Mouse (Mus musculus) skeletal muscle tissue, adult 2 months (tissue): ENCODE results near the gene Nlgn3.

Source experiments
- DNase-seq: peaks from one replicate; pipeline ENCODE4 v3.0.0-alpha.2; 2012; ENCODE audit warnings: low read depth, low spot score

Nlgn3 gene

DNA sequence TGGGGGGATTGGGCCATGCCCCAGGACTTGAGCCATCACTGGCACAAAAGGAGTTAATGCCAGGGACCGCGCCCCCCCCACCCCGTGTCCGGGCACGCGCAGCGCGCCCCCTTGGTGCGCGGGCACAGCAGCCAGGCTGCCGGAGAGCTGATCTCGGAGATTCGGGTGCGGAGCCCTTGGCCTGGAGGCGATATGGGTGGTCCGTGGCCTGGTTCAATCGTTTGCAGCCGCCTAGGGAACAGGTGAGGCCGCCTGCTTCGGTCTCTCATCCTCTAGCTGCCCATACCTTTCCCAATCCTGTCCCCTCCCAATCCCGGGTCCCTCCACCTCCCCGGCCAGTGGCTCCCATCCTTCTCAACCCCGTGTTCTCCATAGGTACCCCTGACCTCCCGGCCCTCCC, at the start of gene Nlgn3:
TSS of gene Nlgn3 (plus strand) at position 114 of the 400 bp plus-strand sequence.
- no peak for DNase-seq

DNA sequence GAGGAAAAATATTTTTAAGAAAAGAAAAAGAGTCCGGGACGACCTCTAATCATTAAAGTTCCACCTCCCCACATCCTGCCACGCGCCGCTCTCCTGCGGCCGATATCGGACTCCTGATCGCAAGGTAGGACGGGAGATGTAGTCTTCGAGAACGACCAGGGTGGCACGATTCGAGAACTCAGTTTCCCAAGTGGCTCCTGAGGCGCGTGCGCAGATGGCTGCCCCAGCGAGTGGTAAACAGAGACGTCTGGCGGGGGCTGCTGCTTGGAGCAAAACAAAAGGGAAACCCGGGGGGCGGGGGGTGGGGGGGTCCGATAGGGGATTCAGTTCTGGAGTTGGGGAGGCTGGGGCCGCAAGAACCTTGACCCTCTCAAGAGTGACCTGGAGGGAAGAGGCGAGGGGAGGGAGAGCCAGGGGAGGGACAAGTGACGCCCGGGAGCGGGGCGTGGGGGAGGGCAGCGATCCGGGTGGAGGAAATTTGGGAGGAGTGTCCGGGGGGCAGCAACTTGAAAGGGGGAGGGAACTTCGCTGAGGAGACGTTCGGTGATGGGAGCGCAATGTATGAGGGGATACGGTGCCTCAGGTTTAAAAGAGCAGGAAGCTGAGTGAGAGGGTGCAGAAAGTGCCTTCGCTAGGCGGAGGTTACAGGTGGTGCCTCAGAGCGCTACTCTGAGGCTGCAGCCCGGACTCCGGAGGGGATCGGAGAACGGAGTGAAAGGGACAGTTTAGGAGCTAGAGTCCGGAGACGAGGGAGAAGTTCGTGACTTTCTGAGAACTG, 44.8 kb upstream of the Nlgn3 start, which contains the start of gene Foxo4:
TSS of gene Foxo4 (plus strand) at position 577 of the 778 bp plus-strand sequence.
- DNase-seq, result peak; percentile 87

DNA sequence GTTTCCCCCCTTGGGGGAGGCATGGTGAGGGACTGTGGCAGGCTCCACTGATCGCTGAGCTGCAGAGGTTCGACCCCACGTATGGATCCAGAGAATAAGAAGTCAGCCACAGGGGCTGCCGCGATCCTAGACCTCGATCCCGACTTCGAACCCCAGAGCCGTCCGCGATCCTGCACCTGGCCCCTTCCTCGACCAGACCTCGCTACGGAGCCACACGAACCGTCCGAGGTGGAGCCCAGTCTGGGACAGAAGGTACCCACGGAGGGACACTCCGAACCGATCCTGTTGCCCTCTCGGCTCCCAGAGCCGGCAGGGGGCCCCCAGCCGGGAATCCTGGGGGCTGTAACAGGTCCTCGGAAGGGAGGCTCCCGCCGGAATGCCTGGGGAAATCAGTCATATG, 44.2 kb upstream of the Nlgn3 start:
- no peak for DNase-seq

DNA sequence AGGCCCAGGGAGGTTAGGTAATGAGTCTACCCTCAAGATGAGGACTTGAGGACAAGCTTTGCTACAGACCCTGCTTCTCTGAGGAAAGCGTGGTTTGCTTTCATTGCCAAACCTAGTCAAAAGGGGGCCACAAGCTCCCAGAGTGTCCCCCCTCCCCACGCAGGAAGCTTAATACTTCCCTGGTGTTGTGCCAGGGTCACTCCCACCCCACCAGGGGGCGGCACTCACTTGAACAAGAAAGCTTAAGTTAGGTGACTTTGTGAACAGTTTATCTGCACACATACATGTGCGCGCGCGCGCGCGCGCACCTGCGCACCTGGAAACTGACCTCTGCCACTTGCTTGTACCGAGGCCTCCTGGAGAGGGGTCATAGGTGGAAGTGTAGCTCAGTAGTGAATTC, 42.4 kb upstream of the Nlgn3 start:
- DNase-seq, result no peak

DNA sequence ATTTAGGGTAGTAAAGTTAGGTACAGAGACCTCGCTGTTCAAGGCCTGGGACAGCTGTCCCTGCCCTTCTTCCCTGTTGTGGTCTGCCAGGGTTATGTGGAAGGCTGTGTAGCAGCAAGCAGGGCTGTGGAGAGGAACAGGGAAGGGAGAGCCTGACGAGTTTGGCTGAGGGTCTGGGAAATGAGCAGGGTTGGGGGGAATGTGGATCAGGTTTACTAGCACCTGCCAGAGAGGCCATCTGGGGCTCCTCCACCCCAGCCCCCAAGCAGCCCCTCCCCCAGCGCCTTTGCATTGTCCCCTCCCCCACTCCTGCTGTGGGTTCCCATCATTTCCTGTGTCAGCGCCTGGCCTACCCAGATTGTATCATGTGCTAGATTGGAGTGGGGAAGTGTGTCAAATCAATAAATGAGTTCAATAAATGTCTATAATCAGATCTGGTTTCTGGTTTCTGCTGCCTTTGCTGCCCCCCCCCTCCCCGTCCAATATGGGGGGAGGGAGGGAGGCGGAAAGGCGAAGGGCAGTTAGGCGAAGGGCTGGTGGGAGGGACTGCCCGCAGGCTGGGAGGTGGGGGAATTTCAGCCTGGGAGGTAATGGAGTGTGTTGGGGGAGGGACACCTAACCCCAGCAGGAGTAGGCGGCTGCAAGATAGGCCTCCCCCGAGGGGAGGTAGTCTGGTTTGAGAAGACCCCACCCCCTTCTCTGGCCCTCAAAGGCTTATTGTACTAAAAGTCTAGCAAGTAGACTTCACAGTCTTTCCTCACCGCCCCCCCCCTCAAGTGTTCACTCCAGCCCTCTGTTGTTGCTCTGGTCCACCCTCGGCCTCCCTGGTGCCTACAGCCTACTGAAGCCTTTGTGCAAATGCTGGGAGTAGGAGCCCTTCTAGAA, 38.3 kb upstream of the Nlgn3 start:
- no peak for DNase-seq

DNA sequence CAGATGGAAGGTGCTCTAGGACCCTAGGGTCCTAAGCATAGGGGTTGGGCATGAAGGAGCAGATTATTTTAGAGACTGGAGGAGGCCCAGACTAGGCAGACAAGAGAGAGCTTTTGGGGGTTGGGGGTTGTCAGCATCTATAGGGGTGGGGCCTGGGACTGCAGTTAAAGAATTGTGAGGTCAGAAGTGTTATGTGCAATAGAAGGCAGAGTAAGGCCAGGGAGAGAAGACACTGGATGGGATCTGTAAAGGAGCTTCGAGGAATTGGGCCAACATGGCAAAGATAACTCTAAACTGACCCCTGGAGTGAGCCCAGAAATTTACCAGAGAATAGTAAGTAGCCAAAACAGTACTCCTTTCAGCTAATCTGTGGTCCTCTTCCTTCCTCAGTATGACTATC, 35.1 kb upstream of the Nlgn3 start, which contains the start of gene Gm614:
TSS of gene Gm614 (minus strand) at position 101 of the 400 bp plus-strand sequence.
- no peak for DNase-seq

DNA sequence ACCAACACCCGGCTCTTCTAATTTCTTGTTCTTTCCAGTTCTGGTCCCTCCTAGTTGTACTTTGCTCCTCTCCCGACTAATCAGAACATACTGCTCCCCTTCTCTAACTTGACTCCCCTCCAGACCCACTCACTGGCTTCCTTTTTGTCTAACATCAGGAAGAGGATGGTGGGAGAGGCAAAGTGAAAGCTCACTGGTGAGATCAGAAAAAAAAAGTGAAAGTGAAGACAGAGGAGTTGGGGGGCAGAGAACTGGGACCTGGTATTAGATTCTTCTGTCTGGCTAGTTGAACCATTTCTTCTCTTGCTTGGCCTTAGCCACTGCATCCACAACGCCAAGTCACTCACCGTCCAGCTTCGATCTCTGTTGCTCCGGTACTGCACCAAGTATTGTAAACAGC, 32.3 kb upstream of the Nlgn3 start:
- no peak for DNase-seq

DNA sequence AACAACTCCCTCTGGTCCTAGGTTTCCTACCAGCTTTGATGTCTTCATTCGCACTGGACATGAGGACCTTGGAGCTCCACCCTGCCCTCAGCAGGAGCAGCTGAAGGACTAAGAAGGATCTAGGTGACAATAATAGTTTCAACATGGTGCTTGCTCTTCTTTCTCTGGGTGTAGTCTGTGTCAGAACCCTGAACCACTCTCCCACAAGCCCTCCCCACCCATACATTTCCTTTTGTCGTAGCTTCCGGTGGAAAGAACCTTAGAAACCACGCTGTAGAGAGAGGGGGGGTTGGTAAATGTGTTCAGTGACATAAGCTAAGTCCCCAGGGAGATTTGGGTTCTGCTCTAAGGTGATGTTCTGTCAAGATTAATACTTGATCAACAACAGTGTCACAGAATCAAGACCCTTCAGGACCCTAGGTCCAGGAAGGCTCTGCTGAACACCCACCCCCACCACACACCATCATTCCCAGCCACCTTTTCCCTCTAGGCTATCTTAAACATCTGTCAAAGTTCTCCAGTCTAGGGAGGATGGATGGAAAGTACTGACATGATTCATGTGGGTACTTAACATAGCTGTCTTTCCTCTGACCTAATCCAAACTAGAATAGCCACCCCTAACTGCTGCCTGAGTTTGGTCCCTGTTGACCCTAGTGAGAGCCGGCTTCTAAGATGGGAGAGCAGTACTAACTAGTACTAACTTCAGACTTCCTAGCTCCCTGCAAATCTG, 30.8 kb upstream of the Nlgn3 start, which contains the start of gene Il2rg:
TSS of gene Il2rg (minus strand) at position 231 of the 730 bp plus-strand sequence.
- DNase-seq, result no peak

DNA sequence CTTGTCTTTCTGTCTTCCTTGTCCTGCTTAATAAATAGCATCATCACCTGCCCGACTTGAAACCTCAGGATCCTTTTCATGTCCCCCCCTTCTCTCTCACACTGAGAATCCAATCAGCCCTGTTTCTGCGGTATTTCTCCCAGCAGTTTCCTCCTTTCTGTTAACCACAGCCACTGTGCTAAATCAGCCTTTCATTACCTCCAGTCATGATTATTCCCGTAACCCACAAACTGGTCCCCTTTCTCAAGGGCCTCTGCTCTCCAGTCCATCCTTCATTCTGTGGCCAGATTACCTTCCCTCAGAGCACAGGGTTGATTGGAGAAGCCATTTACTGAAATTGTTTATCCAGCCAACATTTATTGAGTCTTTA, 30.2 kb upstream of the Nlgn3 start, which contains the start of gene Gm20489:
TSS of gene Gm20489 (minus strand) at position 269 of the 370 bp plus-strand sequence.
- DNase-seq, result no peak

DNA sequence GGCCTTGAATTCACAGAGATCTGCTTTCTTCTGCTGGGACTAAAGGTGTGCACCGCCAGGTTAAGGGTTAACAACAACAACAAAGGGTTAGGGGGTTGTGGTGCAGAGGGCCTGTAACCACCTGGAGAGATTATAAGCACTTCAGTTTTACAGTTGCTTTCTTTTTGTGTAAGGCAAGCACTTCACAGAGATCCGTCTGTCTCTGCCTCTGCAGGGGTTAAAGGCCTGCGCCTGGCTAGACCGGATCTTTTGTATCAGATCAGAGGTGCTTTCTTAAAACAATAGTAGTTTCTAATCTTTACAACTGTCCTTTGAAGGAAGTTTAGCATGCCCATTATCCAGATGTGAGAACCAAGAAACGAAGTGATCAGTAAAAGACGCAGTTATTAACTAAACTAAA, 25.6 kb upstream of the Nlgn3 start:
- no peak for DNase-seq

DNA sequence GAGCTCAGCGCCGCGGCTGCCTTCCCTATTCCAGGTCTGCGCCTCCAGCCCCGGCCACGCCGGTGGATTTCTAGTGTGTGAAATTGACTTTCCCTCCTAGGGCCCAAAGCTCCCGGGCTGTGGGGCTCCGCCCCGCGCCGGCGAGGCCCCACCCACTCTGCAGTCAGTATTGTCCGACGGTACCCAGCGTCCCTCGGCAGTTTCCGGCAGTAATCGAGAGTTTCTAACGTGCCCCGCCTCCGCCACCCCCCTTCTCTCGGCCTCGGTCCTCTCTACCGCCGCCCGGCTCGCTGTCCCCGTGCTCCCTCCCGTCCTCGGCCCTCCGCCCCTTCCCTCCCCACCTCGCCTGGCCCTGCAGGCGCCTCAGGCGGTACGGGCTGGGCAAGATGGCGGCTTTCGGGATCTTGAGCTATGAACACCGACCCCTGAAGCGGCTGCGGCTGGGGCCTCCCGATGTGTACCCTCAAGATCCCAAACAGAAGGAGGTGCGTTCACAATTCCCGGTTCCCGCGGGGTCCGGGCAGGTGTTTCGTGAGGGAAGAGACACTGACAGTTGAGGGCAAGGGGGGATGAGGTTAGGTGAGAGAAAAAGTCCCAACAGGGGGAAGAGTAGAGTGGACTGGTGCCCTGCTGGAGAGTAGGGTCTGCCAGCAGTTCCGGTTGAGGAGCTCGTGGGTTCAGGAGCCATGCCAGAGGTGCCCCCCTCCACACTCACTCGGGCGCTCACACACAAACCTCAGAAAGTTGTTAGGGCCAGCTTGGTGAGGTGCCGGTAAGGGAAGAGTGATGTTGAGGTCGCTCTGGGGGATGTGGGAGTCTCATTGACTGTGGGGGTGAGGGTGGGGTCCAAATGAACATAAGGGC, 24.9 kb upstream of the Nlgn3 start, which contains the start of gene Med12:
TSS of gene Med12 (plus strand) at position 156 of the 864 bp plus-strand sequence.
- DNase-seq, result peak; percentile 87

DNA sequence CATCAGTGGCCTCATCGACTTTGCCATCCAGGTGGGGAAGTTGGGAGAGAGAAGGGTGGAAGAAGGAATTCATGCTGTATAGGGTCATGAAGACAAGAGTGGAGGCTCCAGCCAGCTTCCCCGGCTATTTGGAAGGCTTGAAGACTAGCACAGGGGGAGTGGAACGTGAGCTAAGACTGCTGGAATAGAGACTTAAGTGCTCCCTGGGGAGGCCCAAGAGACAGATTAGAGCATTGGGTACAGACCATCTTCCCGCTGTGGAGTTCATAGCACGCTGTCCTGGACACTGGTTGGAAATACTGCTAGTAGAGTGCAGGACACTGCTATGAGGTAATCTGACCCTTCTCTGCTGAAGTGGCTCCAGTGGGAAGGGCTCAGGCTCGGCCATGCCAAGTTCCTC, 16.2 kb upstream of the Nlgn3 start:
- no peak for DNase-seq

DNA sequence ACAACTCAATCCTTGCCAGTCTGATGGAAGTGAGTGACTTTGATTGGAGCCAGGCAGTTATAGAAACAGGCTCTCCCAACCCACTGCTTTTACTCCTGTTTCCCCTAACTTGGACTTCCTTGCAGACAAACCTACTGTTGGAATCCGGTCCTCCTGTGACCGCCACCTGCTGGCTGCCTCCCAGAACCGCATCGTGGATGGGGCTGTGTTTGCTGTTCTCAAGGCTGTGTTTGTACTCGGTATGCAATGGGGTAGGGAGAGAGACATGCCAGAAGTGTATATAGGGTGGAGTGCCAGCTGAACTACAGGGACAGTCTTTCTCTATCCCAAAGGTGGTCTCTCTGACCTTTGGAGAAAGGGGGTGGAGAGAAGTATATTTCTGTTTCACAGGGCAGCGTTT, 13.4 kb upstream of the Nlgn3 start:
- DNase-seq, result no peak

DNA sequence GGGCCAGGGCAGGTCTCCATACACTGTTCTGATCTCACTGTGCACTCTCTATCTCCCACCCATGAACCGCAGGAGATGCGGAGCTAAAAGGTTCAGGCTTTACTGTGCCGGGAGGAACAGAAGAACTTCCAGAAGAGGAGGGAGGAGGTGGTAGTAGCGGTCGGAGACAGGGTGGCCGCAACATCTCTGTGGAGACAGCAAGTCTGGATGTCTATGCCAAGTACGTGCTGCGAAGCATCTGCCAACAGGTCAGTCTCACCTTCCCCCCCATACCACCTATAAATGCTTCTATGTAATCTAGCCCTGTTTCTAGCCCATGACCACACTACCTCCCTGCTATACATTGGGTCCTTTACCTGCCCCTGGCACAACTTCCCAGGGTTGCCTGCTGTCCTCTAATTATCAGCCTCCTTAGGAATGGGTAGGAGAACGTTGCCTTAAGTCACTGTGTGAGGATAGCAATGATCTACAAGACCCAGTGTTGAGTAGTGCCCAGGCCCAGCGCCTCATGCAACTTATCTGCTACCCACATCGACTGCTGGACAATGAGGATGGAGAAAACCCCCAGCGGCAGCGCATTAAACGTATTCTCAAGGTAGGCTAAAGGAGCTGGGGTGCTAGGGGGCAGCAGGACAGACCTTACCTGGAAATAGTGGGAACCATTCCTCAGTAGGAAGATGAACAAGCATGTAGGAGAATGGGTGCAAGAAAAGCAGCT, 12.9 kb upstream of the Nlgn3 start:
- no peak for DNase-seq

DNA sequence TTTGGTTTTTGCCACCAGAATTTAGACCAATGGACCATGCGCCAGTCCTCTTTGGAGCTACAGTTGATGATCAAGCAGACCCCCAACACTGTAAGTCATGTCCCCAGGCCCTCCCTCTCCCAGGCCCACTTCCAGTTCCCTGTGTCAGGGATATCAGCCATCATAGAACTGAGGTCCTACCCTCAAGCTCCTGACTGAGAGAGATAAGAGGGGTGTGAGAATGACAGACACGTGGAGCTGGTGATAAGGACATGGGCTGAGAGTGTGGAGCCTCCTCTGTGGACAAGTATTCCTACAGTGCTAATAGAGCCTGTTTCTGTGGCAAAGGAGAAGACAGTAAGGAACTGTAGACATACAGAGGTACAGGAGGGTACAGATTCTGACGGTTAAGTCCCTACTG, 11.4 kb upstream of the Nlgn3 start:
- DNase-seq, result no peak

DNA sequence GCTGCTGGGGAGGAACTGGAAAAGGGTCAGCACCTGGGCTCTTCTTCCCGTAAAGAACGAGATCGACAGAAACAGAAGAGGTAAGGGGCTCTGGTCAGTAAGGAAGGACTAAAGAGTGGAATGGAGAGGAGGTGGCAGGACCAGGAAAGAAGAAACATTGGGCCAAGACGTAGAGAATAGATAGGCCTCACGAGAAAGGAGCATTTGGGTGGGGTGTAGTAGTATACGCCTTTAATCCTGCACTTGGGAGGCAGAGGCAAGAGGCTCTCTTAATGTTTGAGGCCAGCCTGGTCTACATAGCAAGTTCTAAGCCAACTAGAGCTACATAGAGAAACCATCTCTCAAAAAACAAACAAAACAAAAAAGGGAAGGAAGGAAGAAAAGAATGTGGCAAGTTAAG, 10.5 kb upstream of the Nlgn3 start:
- no peak for DNase-seq

DNA sequence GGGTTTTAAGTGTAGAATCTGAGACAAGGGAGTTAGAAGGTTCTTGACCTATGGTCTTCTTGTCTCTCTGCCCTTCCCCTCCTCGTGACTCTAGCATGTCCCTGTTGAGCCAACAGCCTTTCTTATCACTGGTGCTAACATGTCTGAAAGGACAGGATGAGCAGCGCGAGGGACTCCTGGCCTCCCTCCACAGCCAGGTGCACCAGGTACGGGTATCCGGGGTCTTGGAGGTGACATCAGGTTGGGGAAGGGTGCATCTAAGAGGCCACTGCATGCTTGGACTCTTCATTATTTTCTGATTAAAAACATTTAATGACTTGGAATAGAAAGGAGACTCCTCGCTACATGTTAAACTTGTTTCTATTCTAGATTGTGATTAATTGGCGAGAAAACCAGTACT, 9.9 kb upstream of the Nlgn3 start:
- DNase-seq, result no peak

DNA sequence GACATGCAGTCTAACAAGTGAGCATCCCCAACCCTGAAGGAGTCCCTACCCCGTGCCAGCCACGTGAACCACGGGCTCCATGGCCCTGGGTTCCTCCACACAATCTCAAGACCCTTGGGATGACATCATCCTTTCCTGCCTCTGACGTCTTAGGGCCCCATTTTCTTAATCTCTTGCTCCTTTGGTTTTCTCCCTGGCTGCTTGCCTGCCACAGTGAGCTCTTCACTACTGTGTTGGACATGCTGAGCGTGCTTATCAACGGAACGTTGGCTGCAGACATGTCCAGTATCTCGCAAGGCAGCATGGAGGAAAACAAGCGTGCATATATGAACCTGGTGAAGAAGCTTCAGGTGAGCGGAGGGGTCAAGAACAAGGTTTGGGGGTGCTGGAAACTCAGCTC, 8.9 kb upstream of the Nlgn3 start:
- no peak for DNase-seq

DNA sequence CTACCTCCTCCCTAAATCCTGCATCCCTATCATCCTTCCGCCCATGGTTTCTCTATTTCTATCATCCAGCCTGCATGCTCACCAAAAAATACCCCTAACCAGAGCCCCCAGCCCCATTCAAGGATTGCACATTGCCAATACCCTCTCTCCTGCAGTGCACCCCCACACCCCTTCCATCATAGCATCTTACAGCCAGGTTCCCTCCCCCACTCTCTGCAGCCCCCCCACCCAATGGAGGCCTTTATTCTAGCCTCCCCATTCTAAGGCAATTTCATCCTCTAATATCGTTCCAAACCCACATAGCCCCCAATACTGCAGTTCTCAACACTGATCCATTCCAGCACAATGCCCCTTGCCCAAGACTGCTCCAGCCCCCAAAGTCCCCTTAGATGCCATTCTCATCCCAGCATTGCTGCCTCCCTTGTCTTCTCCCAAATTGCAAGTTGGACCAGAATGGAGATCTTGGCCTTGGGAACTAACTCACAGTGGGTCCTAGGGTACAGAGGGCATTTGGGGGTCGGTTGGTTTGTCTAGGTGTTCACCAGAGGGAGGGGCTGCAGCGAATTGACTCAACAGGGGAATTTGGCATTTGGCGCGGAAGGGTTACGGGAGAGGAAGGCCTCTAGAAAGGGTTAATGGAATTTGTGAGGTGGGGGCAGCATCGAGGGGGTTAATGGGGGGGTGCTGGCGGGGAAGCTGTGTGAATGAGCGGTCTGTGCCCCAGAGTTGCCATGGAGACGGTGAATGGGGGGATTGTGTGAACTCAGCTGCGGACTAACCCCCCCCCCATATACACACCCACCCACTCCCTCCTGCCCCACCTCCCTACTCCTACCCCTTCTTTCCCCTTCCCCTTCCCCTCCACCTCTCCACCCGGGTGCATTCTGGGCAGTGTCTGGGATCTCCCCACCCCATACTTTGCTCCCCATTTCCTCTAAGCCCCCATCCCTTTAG, 782 bp downstream of the Nlgn3 start:
- no peak for DNase-seq
